Mouse (Mus musculus): Measurements from ENCODE around the gene Lgi1. TPM values are rescaled to one million over a fixed set of nuclear protein-coding genes. Genes with fewer than 3 reads are reported as not detected.

The Lgi1 gene
- polyA plus RNA-seq, 1 experiment from 2014 or later, result 1.5 TPM

DNA sequence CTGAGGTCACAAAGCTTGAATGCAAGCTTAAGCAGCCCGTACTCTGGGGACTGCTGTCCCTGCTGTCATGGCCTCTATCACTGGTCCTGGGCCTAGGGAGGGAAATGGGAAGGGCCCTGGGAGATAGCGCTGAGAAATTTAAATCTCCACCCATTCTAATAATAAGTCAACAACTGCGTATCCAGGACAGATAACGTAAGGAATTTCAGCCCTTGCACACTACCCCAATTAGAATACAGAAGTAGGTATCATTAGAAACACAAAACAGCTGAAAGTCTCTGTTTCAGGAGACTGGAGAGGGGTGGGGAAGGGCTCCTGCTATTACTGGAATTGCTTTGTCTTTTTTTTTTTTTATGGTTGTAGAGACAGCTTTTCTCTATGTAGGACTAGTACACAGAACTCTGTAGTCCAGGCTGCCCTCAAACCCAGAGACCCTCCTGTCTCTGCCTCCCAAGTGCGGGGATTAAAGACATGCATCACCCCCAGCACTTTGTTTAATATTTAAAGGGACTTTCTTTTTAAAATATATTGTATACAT, 56.4 kb downstream of the Lgi1 start:
- Histone ChIP-seq H3K9me3 (ENCODE audit: low read length) (0 out of 2 replicates have a peak, but pooled peaks cover 3% of the 10 kb centered on the region), H3K9ac (replicated peaks; ENCODE audit: low read length) (no peak overlapping the region), H3K36me3 (ENCODE audit: insufficient read depth, low read length) (no peaks in the 10 kb centered on the region), H3K4me2 (replicated peaks; ENCODE audit: low read depth, low read length) (no peak overlapping the region), H3K27ac (ENCODE audit: low read length) (no peak overlapping the region), H3K27me3 (ENCODE audit: insufficient read depth, low read length) (no peaks in the 10 kb centered on the region), H3K4me1 (ENCODE audit: insufficient read depth, low read length) (no peaks in the 10 kb centered on the region), H3K4me3 (ENCODE audit: low read length) (no peak overlapping the region)
- ATAC-seq (ENCODE audit: low FRiP score, low TSS enrichment), result no peak
- WGBS, result 92% methylated on average over 5 of the region's 5 CpGs

DNA sequence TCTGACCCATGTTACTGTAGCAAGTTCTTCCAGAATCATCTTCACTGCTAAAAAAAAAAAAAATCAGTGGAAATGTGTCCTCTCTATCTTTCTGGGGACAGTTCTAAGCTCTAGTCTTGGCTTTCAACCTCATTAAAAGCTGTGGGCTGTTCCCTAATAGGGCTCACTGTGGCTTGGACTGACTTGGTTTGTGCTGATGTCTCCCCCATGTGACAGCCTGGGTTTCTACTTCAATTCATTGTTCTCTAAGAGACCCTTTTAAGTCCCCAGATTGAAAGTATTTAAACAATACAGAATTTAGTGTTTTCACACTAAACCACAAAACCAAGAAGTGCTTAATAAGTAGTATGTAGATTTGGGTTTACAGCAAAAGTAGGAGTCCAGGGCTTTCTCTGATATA, 59.4 kb downstream of the Lgi1 start:
- Histone ChIP-seq H3K4me2 (replicated peaks; ENCODE audit: low read depth, low read length) (no peak overlapping the region), H3K4me3 (ENCODE audit: low read length) (no peak overlapping the region), H3K4me1 (ENCODE audit: insufficient read depth, low read length) (no peaks in the 10 kb centered on the region), H3K36me3 (ENCODE audit: insufficient read depth, low read length) (no peaks in the 10 kb centered on the region), H3K9ac (replicated peaks; ENCODE audit: low read length) (no peak overlapping the region), H3K27ac (ENCODE audit: low read length) (no peak overlapping the region), H3K27me3 (ENCODE audit: insufficient read depth, low read length) (no peaks in the 10 kb centered on the region), H3K9me3 (ENCODE audit: low read length) (no peaks in the 10 kb centered on the region)
- ATAC-seq (ENCODE audit: low FRiP score, low TSS enrichment), result no peak

DNA sequence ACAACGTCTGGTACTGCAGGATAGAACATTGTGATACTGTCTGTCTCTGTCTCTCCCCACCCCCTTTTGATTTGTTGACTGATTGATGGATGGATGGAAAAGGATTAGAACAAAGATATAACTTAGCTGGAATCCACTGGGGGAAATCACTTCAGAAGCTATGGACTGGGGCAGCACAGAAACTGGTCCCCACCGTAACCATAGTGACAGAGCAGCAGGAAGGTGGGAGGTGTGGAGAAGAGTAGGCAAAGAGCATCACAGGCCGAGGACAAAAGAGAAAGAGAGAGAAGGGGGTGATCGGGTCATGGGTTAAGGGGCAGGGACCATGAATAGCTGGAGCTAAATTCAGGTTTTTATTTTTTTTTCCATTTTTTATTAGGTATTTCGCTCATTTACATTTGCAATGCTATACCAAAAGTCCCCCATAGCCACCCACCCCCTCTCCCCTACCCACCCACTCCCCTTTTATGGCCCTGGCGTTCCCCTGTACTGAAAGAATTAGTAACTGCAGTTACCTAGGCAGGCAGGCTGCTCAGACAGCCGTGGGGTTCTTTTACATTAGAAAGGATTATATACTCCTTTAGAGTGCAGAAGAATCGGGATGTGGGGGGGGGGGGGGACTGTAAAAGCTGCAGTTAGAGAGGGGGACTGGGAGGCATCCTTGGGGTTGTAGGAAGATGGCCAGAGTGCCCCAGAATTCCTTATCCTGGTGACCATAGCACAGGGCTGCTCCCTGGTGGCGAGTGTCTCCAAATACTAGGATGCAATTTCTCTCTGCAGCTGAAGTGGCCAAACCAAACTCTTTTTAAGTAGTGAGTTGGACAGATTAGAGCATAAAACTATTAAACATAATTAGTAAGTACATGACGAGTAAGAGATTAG, 60.1 kb downstream of the Lgi1 start:
- Histone ChIP-seq H3K36me3 (ENCODE audit: insufficient read depth, low read length) (no peaks in the 10 kb centered on the region), H3K4me1 (ENCODE audit: insufficient read depth, low read length) (no peaks in the 10 kb centered on the region), H3K4me3 (ENCODE audit: low read length) (no peak overlapping the region), H3K9me3 (ENCODE audit: low read length) (no peaks in the 10 kb centered on the region), H3K9ac (replicated peaks; ENCODE audit: low read length) (no peak overlapping the region), H3K4me2 (replicated peaks; ENCODE audit: low read depth, low read length) (no peak overlapping the region), H3K27ac (ENCODE audit: low read length) (no peak overlapping the region), H3K27me3 (ENCODE audit: insufficient read depth, low read length) (no peaks in the 10 kb centered on the region)
- WGBS, result 26% methylated on average over 10 of the region's 10 CpGs
- ATAC-seq (ENCODE audit: low FRiP score, low TSS enrichment), result no peak

DNA sequence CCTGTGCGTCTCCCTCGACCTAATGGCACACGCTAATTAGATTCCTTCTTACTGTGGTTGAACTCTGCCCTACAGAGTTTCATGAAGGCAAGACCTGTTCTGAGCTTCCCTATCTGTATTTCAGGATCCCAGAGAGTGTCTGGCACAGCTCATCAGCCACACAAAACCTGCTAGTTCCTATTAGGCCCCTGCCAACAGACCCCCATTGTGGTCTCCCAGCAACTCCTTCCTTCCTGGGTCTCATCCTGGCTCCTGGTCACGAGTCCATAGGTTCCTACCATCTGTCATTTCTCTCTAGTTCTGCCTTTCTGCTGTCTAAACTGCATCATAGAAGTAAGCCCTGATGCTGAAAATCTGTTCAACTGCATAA, 60.7 kb downstream of the Lgi1 start:
- Histone ChIP-seq H3K27me3 (ENCODE audit: insufficient read depth, low read length) (no peaks in the 10 kb centered on the region), H3K27ac (ENCODE audit: low read length) (no peak overlapping the region), H3K4me3 (ENCODE audit: low read length) (no peak overlapping the region), H3K36me3 (ENCODE audit: insufficient read depth, low read length) (no peaks in the 10 kb centered on the region), H3K4me2 (replicated peaks; ENCODE audit: low read depth, low read length) (no peak overlapping the region), H3K9me3 (ENCODE audit: low read length) (no peaks in the 10 kb centered on the region), H3K9ac (replicated peaks; ENCODE audit: low read length) (no peak overlapping the region), H3K4me1 (ENCODE audit: insufficient read depth, low read length) (no peaks in the 10 kb centered on the region)
- WGBS, result 48% methylated on average over 4 of the region's 4 CpGs
- ATAC-seq (ENCODE audit: low FRiP score, low TSS enrichment), result no peak

DNA sequence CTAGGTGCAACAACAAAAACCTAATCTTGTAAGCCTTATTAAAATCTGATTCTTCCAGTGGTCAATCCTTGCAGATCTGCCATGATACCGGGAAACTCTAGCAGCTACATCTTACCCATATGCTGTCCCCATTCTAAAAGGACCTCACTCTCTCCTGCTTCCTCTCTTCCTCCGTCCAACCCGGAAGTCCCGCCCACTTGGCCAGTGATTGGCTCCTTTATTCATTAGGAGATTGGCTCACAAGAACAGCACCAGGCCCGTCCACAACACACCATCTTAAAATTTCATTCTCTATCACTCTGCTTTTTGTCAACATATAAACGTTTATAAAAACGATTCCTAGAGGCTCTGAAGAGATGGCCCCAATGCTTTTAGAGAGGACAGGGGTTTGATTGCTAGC, 61.5 kb downstream of the Lgi1 start:
- Histone ChIP-seq H3K36me3 (ENCODE audit: insufficient read depth, low read length) (no peaks in the 10 kb centered on the region), H3K4me3 (ENCODE audit: low read length) (no peak overlapping the region), H3K9me3 (ENCODE audit: low read length) (no peaks in the 10 kb centered on the region), H3K27ac (ENCODE audit: low read length) (no peak overlapping the region), H3K27me3 (ENCODE audit: insufficient read depth, low read length) (no peaks in the 10 kb centered on the region), H3K4me1 (ENCODE audit: insufficient read depth, low read length) (no peaks in the 10 kb centered on the region), H3K4me2 (replicated peaks; ENCODE audit: low read depth, low read length) (no peak overlapping the region), H3K9ac (replicated peaks; ENCODE audit: low read length) (no peak overlapping the region)
- no peak for ATAC-seq (ENCODE audit: low FRiP score, low TSS enrichment)
- 85% methylated on average over 7 of the region's 7 CpGs for WGBS

DNA sequence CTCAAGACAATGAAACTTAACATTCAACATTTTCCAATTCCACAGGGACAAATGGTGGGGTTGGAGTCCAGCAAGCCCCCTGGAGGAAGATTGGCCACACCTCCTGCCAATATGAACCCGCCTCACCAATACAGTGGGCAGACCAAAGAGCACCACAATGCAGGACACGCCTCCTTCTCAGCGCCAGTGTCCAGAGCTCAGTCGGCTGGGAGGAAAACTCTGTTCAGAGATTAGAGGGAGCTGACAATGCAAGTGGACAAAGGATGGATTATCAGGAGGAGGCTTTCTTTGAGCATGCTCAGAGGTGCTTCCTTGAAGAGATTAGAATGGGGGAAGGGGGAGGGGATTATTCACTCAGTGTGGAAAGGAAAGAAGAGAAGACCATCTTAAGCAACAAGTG, 62.7 kb downstream of the Lgi1 start:
- peaks cover under 1% of the 10 kb centered on the region; the same call in 1 of the 2 replicates for H3K4me1 ChIP-seq (ENCODE audit: insufficient read depth, low read length)
- 77% methylated on average over 4 of the region's 4 CpGs for WGBS
- no peak for ATAC-seq (ENCODE audit: low FRiP score, low TSS enrichment)

DNA sequence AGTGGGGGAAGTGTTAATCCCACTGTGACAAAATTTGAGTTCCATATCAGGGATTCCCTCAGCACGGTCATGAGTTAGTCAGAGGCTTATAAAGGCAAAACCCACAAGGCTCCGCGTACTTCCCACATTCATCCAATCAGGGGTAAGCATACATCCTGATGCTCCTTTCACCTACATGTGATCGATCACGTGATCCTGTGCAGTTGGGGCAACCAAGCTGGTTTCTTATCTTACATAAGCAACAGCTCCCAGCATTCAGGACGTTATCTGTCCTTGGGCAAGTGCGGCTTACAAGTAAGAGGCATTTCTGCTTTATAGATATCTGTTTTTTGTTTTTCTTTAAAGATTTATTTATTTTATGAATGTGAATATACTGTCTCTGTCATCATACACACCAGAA, 63.7 kb downstream of the Lgi1 start:
- Histone ChIP-seq H3K4me1 (ENCODE audit: insufficient read depth, low read length) (peaks cover 3% of the 10 kb centered on the region), H3K36me3 (ENCODE audit: insufficient read depth, low read length) (no peaks in the 10 kb centered on the region), H3K4me3 (ENCODE audit: low read length) (no peak overlapping the region), H3K9ac (replicated peaks; ENCODE audit: low read length) (no peak overlapping the region), H3K27me3 (ENCODE audit: insufficient read depth, low read length) (no peaks in the 10 kb centered on the region), H3K4me2 (replicated peaks; ENCODE audit: low read depth, low read length) (no peak overlapping the region), H3K27ac (ENCODE audit: low read length) (no peak overlapping the region), H3K9me3 (ENCODE audit: low read length) (no peaks in the 10 kb centered on the region)
- WGBS, result 93% methylated on average over 7 of the region's 7 CpGs
- ATAC-seq (ENCODE audit: low FRiP score, low TSS enrichment), result no peak

More for the DNA sequence above, 62.7 kb downstream of the Lgi1 start:
- H3K27me3 ChIP-seq (ENCODE audit: insufficient read depth, low read length), result no peaks in the 10 kb centered on the region
- no peak overlapping the region for H3K4me3 ChIP-seq (ENCODE audit: low read length)
- H3K9ac ChIP-seq (replicated peaks; ENCODE audit: low read length), result no peak overlapping the region
- H3K4me2 ChIP-seq (replicated peaks; ENCODE audit: low read depth, low read length), result no peak overlapping the region
- H3K9me3 ChIP-seq (ENCODE audit: low read length), result no peaks in the 10 kb centered on the region
- no peak overlapping the region for H3K27ac ChIP-seq (ENCODE audit: low read length)
- no peaks in the 10 kb centered on the region for H3K36me3 ChIP-seq (ENCODE audit: insufficient read depth, low read length)

DNA sequence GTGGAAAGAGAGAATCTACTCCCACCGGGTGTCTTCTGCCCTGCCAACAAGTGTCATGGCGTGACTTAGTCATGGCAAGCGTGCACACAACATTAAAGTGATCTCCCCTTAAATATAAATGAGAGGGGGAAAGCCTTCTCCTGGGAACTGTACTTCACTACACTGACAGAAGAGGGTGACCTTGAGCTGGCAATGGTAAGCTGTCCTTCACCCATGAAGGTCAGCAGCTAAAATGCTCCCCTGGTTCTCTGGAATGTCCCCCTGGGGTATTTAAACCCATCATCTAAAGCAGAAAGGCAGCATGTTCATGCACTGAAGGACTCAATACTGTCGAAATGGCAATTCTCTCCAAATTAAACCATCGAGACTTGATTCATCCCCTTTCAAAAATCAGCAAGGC, 64.9 kb downstream of the Lgi1 start:
- no peak overlapping the region for H3K9ac ChIP-seq (replicated peaks; ENCODE audit: low read length)
- H3K36me3 ChIP-seq (ENCODE audit: insufficient read depth, low read length), result no peaks in the 10 kb centered on the region
- H3K9me3 ChIP-seq (ENCODE audit: low read length), result no peaks in the 10 kb centered on the region
- no peak overlapping the region for H3K4me2 ChIP-seq (replicated peaks; ENCODE audit: low read depth, low read length)
- 83% methylated on average over 5 of the region's 5 CpGs for WGBS
- no peak for ATAC-seq (ENCODE audit: low FRiP score, low TSS enrichment)
- H3K27ac ChIP-seq (ENCODE audit: low read length), result no peak overlapping the region
- H3K4me3 ChIP-seq (ENCODE audit: low read length), result no peak overlapping the region
- no peaks in the 10 kb centered on the region for H3K27me3 ChIP-seq (ENCODE audit: insufficient read depth, low read length)
- peaks cover 3% of the 10 kb centered on the region for H3K4me1 ChIP-seq (ENCODE audit: insufficient read depth, low read length)

DNA sequence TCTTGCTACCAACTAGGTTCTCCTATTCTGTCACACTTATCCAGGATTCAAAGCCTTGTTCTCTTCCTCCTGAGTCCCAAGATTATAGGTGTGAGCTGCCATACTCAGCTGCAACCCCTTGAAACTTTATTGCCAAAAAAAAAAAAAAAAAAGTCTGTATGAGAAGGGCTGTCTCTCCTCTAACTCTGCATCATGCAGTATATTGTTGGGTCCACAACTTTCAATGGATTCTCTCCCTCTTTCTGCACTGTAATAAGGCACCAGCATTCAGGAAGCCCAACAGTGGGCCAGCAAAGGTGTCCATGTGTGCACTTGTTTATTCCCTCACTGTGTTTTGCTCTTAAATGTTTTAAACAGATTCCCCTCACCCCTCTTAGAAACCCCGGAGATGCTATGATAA, 66.7 kb downstream of the Lgi1 start:
- H3K27ac ChIP-seq (ENCODE audit: low read length), result no peak overlapping the region
- ATAC-seq (ENCODE audit: low FRiP score, low TSS enrichment), result no peak
- H3K36me3 ChIP-seq (ENCODE audit: insufficient read depth, low read length), result no peaks in the 10 kb centered on the region
- no peak overlapping the region for H3K4me2 ChIP-seq (replicated peaks; ENCODE audit: low read depth, low read length)
- H3K9me3 ChIP-seq (ENCODE audit: low read length), result no peaks in the 10 kb centered on the region
- no peak overlapping the region for H3K4me3 ChIP-seq (ENCODE audit: low read length)
- no peak overlapping the region for H3K9ac ChIP-seq (replicated peaks; ENCODE audit: low read length)
- H3K4me1 ChIP-seq (ENCODE audit: insufficient read depth, low read length), result peaks cover 3% of the 10 kb centered on the region
- 43% methylated on average over 1 of the region's 1 CpGs for WGBS
- peaks cover 3% of the 10 kb centered on the region; the same call in 1 of the 2 replicates for H3K27me3 ChIP-seq (ENCODE audit: insufficient read depth, low read length)

DNA sequence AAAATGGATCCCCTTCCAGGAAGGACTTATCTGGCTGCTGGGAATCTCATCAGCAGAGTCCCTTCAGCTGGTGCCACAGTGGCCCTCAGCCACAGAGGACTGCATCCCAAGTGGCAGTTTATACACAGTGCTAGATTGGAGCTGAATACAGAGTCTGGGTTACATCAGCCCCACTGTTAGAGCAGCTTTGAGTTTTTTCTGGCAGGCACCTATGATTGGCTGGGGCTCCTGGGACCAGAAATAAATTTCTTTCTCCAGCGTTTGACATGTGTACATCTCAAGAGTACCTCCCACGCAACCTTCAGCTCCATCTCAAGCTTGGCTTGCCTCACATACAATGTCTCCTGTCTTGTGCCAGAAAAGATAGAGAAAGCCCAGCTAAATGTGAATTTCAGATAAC, 67.9 kb downstream of the Lgi1 start:
- Histone ChIP-seq H3K27ac (ENCODE audit: low read length) (no peak overlapping the region), H3K27me3 (ENCODE audit: insufficient read depth, low read length) (peaks cover 3% of the 10 kb centered on the region; the same call in 1 of the 2 replicates), H3K4me3 (ENCODE audit: low read length) (no peak overlapping the region), H3K9me3 (ENCODE audit: low read length) (no peaks in the 10 kb centered on the region), H3K36me3 (ENCODE audit: insufficient read depth, low read length) (no peaks in the 10 kb centered on the region), H3K4me1 (ENCODE audit: insufficient read depth, low read length) (peaks cover 3% of the 10 kb centered on the region), H3K4me2 (replicated peaks; ENCODE audit: low read depth, low read length) (no peak overlapping the region), H3K9ac (replicated peaks; ENCODE audit: low read length) (no peak overlapping the region)
- WGBS, result 43% methylated on average over 2 of the region's 2 CpGs
- ATAC-seq (ENCODE audit: low FRiP score, low TSS enrichment), result no peak

All from kidney, embryonic 16.5 days (tissue).